Comparison of ENCODE assay signal across 9 mouse cellular contexts in genomic region chr16:38321452-38321935, GRCm38 (mm10). TPM values are rescaled to one million over a fixed set of nuclear protein-coding genes. Genes with fewer than 3 reads are reported as not detected.
DNase-seq lines count a peak whose midpoint lies in the region; ATAC-seq and TF ChIP-seq lines count a peak whose summit lies in the region.
"Had no signal": no experiment of that assay in that cellular context is flagged by ENCODE, and none has a peak within 500 bp of the region (broad histone marks: within the 10 kb centered on the region; RNA-seq: fewer than 3 reads in every experiment).

No protein-coding gene starts in this region.

- ATAC-seq in embryonic facial prominence, embryonic 13.5 days (ENCODE audit: insufficient number of reproducible peaks, insufficient read depth, low FRiP score, low TSS enrichment, low read depth), result no peak

- no peaks in the 10 kb centered on the region for H3K79me2 ChIP-seq in CH12.LX (replicated peaks; ENCODE audit: control insufficient read depth, extremely low read depth, insufficient read depth, poor library complexity, severe bottlenecking)

- no peak overlapping the region for H3K9ac ChIP-seq in CH12.LX (ENCODE audit: insufficient read depth, low read depth)
- no peak overlapping the region for H3K9ac ChIP-seq in embryonic facial prominence, embryonic 13.5 days

- no peaks in the 10 kb centered on the region for H3K9me3 ChIP-seq in CH12.LX (replicated peaks; ENCODE audit: low read length)
- no peaks in the 10 kb centered on the region for H3K9me3 ChIP-seq in embryonic facial prominence, embryonic 13.5 days

- peak overlapping the region; percentile 37 for H3K4me2 ChIP-seq in CH12.LX (ENCODE audit: insufficient read depth, low read depth, poor library complexity, severe bottlenecking)
- peak overlapping the region; percentile 51 for H3K4me2 ChIP-seq in embryonic facial prominence, embryonic 13.5 days

- no peak overlapping the region for H3K27ac ChIP-seq in CH12.LX (ENCODE audit: insufficient read depth, low read depth)
- H3K27ac ChIP-seq in embryonic facial prominence, embryonic 13.5 days, result no peak overlapping the region
- H3K27ac ChIP-seq in olfactory bulb, adult 2 months (ENCODE audit: insufficient read depth, low read depth, low read length), result no peak overlapping the region

- peak; percentile 69 for TF ChIP-seq EP300 in CH12.LX (IDR thresholded peaks at IDR 0.05; ENCODE audit: low read length)

- peak; percentile 47 to 87; a peak in 3 of 4 replicates for TF ChIP-seq CTCF in CH12.LX (conservative IDR thresholded peaks at IDR 0.05 in 1 of 2, IDR thresholded peaks at IDR 0.05 in 1 of 2; ENCODE audit: low read depth in 2 of 2, low read length in 2 of 2)
- TF ChIP-seq CTCF in lung, adult 2 months (IDR thresholded peaks at IDR 0.05; ENCODE audit: insufficient read depth, low read length), result peak; percentile 68
- TF ChIP-seq CTCF in olfactory bulb, adult 2 months (IDR thresholded peaks at IDR 0.05; ENCODE audit: insufficient read depth, low read depth, low read length), result peak; percentile 31; the same call in 1 of the 2 replicates

- dilution Hi-C loops in CH12.LX (cut with MboI; ENCODE audit: extremely low pct_ligation_motif_present, extremely low pct_unique_long_range_greater_than_20kb, low sequenced_read_pairs), result no loop called here

- peak; percentile 57 for TF ChIP-seq RAD21 in CH12.LX (IDR thresholded peaks at IDR 0.05; ENCODE audit: low read depth, low read length)

- WGBS in embryonic facial prominence, embryonic 13.5 days, result 27% methylated on average over 15 of the region's 17 CpGs
- WGBS in lung, adult 2 months, result 32% methylated on average over 17 of the region's 17 CpGs
- 22% methylated on average over 17 of the region's 17 CpGs for WGBS in olfactory bulb, adult 2 months

- in situ Hi-C loops in CH12.LX (cut with MboI; ENCODE audit: low pct_ligation_motif_present, low pct_unique_long_range_greater_than_20kb, low sequenced_read_pairs), result no loop called here

- peaks cover 9 to 13% of the 10 kb centered on the region in 2 experiments; a peak in 3 of 4 replicates for H3K4me1 ChIP-seq in CH12.LX (ENCODE audit: control insufficient read depth in 1 of 2, insufficient read depth in 2 of 2)
- no peaks in the 10 kb centered on the region for H3K4me1 ChIP-seq in embryonic facial prominence, embryonic 13.5 days
- no peaks in the 10 kb centered on the region for H3K4me1 ChIP-seq in lung, adult 2 months (ENCODE audit: control insufficient read depth, insufficient read depth, low read length)
- peaks cover 3% of the 10 kb centered on the region for H3K4me1 ChIP-seq in olfactory bulb, adult 2 months (ENCODE audit: control insufficient read depth, insufficient read depth, low read length)

- no peaks in the 10 kb centered on the region for H3K27me3 ChIP-seq in CH12.LX (replicated peaks)
- no peaks in the 10 kb centered on the region for H3K27me3 ChIP-seq in embryonic facial prominence, embryonic 13.5 days

- peak; percentile 95 for DNase-seq in CH12.LX (ENCODE audit: extremely low read depth)
- peak; percentile 37 for DNase-seq in adrenal gland, postnatal 25 days
- DNase-seq in heart, postnatal 36 days, result peak; percentile 27 to 43
- DNase-seq in layer of hippocampus, adult 8-10 months (ENCODE audit: low spot score in 2 of 2), result peak; percentile 15 to 57
- DNase-seq in lung, adult 2 months, result peak; percentile 26
- DNase-seq in ovary, postnatal 14 days (ENCODE audit: low spot score), result no peak

- H3K4me3 ChIP-seq in CH12.LX (replicated peaks in 1 of 3; ENCODE audit: low read depth in 2 of 3, low read length in 2 of 3, poor library complexity in 1 of 3), result no peak overlapping the region
- H3K4me3 ChIP-seq in embryonic facial prominence, embryonic 13.5 days, result peak overlapping the region; percentile 21
- no peak overlapping the region for H3K4me3 ChIP-seq in lung, adult 2 months (replicated peaks; ENCODE audit: extremely low read depth, low read depth, low read length)
- peak overlapping the region; percentile 43 for H3K4me3 ChIP-seq in olfactory bulb, adult 2 months (ENCODE audit: insufficient read depth, low read depth, low read length)

- no peak for TF ChIP-seq POLR2A in CH12.LX (IDR thresholded peaks at IDR 0.05; ENCODE audit: low read depth, low read length)
- no peak for TF ChIP-seq POLR2A in lung, adult 2 months (IDR thresholded peaks at IDR 0.05; ENCODE audit: borderline replicate concordance, extremely low read depth, low read depth, low read length)
- no peak for TF ChIP-seq POLR2A in olfactory bulb, adult 2 months (IDR thresholded peaks at IDR 0.05; ENCODE audit: insufficient read depth, low read depth, low read length)

- H3K36me3 ChIP-seq in CH12.LX (replicated peaks in 1 of 2; ENCODE audit: control insufficient read depth in 1 of 2, insufficient read depth in 1 of 2, low read length in 1 of 2), result no peaks in the 10 kb centered on the region
- H3K36me3 ChIP-seq in embryonic facial prominence, embryonic 13.5 days, result no peaks in the 10 kb centered on the region

- intact Hi-C loops in heart, postnatal 36 days (cut with DNase I), result no loop called here

TF ChIP-seq in CH12.LX, 34 proteins besides CTCF, POLR2A, EP300 and RAD21 (continues in another document):
- TF ChIP-seq ELF1 (IDR thresholded peaks at IDR 0.05; ENCODE audit: low read depth, low read length), result peak; percentile 59; the same call in 1 of the 2 replicates
- 0 out of 2 replicates have a peak, but pooled peaks have one; percentile 64 for TF ChIP-seq MXI1 (IDR thresholded peaks at IDR 0.05; ENCODE audit: low read depth, low read length)
- TF ChIP-seq JUN (IDR thresholded peaks at IDR 0.05; ENCODE audit: insufficient read depth, low read depth, low read length), result peak; percentile 82
- peak; percentile 95 for TF ChIP-seq IRF4 (IDR thresholded peaks at IDR 0.05; ENCODE audit: low read depth, low read length)
- TF ChIP-seq NRF1 (IDR thresholded peaks at IDR 0.05; ENCODE audit: low read depth, low read length), result peak; percentile 40; the same call in 1 of the 2 replicates
- peak; percentile 94 for TF ChIP-seq MAFK (IDR thresholded peaks at IDR 0.05; ENCODE audit: insufficient replicate concordance, low read length)
- TF ChIP-seq ZC3H11A (IDR thresholded peaks at IDR 0.05; ENCODE audit: low read depth, low read length), result no peak
- TF ChIP-seq ZNF384 (IDR thresholded peaks at IDR 0.05; ENCODE audit: low read depth, low read length), result peak; percentile 44; the same call in 1 of the 2 replicates
- no peak for TF ChIP-seq MAX (IDR thresholded peaks at IDR 0.05; ENCODE audit: low read length)

RNA-seq across cellular contexts. Expression of gene Maats1, which starts 20.4 kb away (rescaled TPM):
- total RNA-seq in CH12.LX (2012; rRNA removed) (3.9 TPM in 2 replicates), CH12.LX (2014; rRNA removed) (1.7 and 1.9 TPM in 2 replicates)
- polyA plus RNA-seq in CH12.LX (2012; ENCODE audit: insufficient read length, low read depth), result 2.0 and 2.9 TPM in 2 replicates
- 0.36 and 0.48 TPM in 2 replicates for total RNA-seq in adrenal gland, postnatal 25 days (2021)
- polyA plus RNA-seq in embryonic facial prominence, embryonic 13.5 days (2015; fragmentation: Nextera tagmentation; extraction: Ambion mirVana), result 0.08 and 0.52 TPM in 2 replicates
- total RNA-seq in heart, postnatal 36 days (2021), result not detected
- total RNA-seq in layer of hippocampus, adult 8-10 months (2022), result 1 to 10 TPM; 1.3 to 2.0 (median 1.6) TPM
- polyA plus RNA-seq in lung, adult 2 months (2012; rRNA removed), result 1.7 and 2.5 TPM in 2 replicates
- polyA plus RNA-seq in olfactory bulb, adult 2 months (2012; ENCODE audit: insufficient read depth, insufficient read length, low replicate concordance, missing spikeins), result not detected in 2 replicates

RNA-seq across cellular contexts. Expression of gene Cox17, which starts 25.3 kb away (rescaled TPM):
- total RNA-seq in CH12.LX (2012; rRNA removed) (643 and 706 TPM in 2 replicates), CH12.LX (2014; rRNA removed) (410 and 438 TPM in 2 replicates)
- polyA plus RNA-seq in CH12.LX (2012; ENCODE audit: insufficient read length, low read depth), result 533 and 622 TPM in 2 replicates
- 271 and 273 TPM in 2 replicates for total RNA-seq in adrenal gland, postnatal 25 days (2021)
- polyA plus RNA-seq in embryonic facial prominence, embryonic 13.5 days (2015; fragmentation: Nextera tagmentation; extraction: Ambion mirVana), result 104 and 105 TPM in 2 replicates
- total RNA-seq in heart, postnatal 36 days (2021), result 100 to 1,000 TPM; 313 to 334 TPM
- 100 to 1,000 TPM in 2 of 4 experiments, 10 to 100 TPM in 2; 88.2 to 142 (median 116) TPM for total RNA-seq in layer of hippocampus, adult 8-10 months (2022)
- polyA plus RNA-seq in lung, adult 2 months (2012; rRNA removed), result 63.2 and 64.6 TPM in 2 replicates
- not detected in 2 replicates for polyA plus RNA-seq in olfactory bulb, adult 2 months (2012; ENCODE audit: insufficient read depth, insufficient read length, low replicate concordance, missing spikeins)

RNA-seq across cellular contexts. Expression of gene Gm21987, which starts 25.3 kb away (rescaled TPM):
- total RNA-seq in CH12.LX (2012; rRNA removed) (0.42 TPM in 1 of 2 replicates, not detected in the other), CH12.LX (2014; rRNA removed) (not detected in 2 replicates)
- 0.87 TPM in 1 of 2 replicates, not detected in the other for polyA plus RNA-seq in CH12.LX (2012; ENCODE audit: insufficient read length, low read depth)
- total RNA-seq in adrenal gland, postnatal 25 days (2021), result not detected in 2 replicates
- polyA plus RNA-seq in embryonic facial prominence, embryonic 13.5 days (2015; fragmentation: Nextera tagmentation; extraction: Ambion mirVana), result not detected in 2 replicates
- not detected for total RNA-seq in heart, postnatal 36 days (2021)
- 1 to 10 TPM in 2 of 4 experiments, not detected in 2; 1.1 to 4.7 TPM for total RNA-seq in layer of hippocampus, adult 8-10 months (2022)
- polyA plus RNA-seq in lung, adult 2 months (2012; rRNA removed), result not detected in 2 replicates
- polyA plus RNA-seq in olfactory bulb, adult 2 months (2012; ENCODE audit: insufficient read depth, insufficient read length, low replicate concordance, missing spikeins), result not detected in 2 replicates
- polyA plus RNA-seq: liver, embryonic 16.5 days had no signal

RNA-seq across cellular contexts. Expression of gene Nr1i2, which starts 26.9 kb away (rescaled TPM):
- total RNA-seq in CH12.LX (2012; rRNA removed), result not detected in 2 replicates
- not detected in 2 replicates for total RNA-seq in CH12.LX (2014; rRNA removed)
- polyA plus RNA-seq in CH12.LX (2012; ENCODE audit: insufficient read length, low read depth), result not detected in 2 replicates
- not detected in 2 replicates for total RNA-seq in adrenal gland, postnatal 25 days (2021)
- polyA plus RNA-seq in embryonic facial prominence, embryonic 13.5 days (2015; fragmentation: Nextera tagmentation; extraction: Ambion mirVana), result 0.10 TPM in 1 of 2 replicates, not detected in the other
- not detected for total RNA-seq in heart, postnatal 36 days (2021)
- total RNA-seq in layer of hippocampus, adult 8-10 months (2022), result not detected
- polyA plus RNA-seq in lung, adult 2 months (2012; rRNA removed), result 0.63 and 0.66 TPM in 2 replicates
- polyA plus RNA-seq in olfactory bulb, adult 2 months (2012; ENCODE audit: insufficient read depth, insufficient read length, low replicate concordance, missing spikeins), result not detected in 2 replicates

RNA-seq across cellular contexts. Expression of gene Popdc2, which starts 40.5 kb away (rescaled TPM):
- 1.0 and 3.6 TPM in 2 replicates for total RNA-seq in CH12.LX (2012; rRNA removed)
- 0.17 and 0.30 TPM in 2 replicates for total RNA-seq in CH12.LX (2014; rRNA removed)
- 0.35 and 1.1 TPM in 2 replicates for polyA plus RNA-seq in CH12.LX (2012; ENCODE audit: insufficient read length, low read depth)
- total RNA-seq in adrenal gland, postnatal 25 days (2021), result 1.5 TPM in 2 replicates
- polyA plus RNA-seq in embryonic facial prominence, embryonic 13.5 days (2015; fragmentation: Nextera tagmentation; extraction: Ambion mirVana), result 1.6 and 2.1 TPM in 2 replicates
- total RNA-seq in heart, postnatal 36 days (2021), result 100 to 1,000 TPM; 442 to 516 TPM
- 1 to 10 TPM in 1 of 4 experiments, under 1 TPM in 3; 0.31 to 1.3 (median 0.49) TPM for total RNA-seq in layer of hippocampus, adult 8-10 months (2022)
- polyA plus RNA-seq in lung, adult 2 months (2012; rRNA removed), result 20.4 and 30.9 TPM in 2 replicates
- polyA plus RNA-seq in olfactory bulb, adult 2 months (2012; ENCODE audit: insufficient read depth, insufficient read length, low replicate concordance, missing spikeins), result not detected in 2 replicates

Comparison
In these comparisons a context has a peak if more than half of its experiments do, and no peak if none do; other contexts are left out.
1. H3K4me3 ChIP-seq: peak in embryonic facial prominence, embryonic 13.5 days (single experiment) and olfactory bulb, adult 2 months (single experiment); none in CH12.LX (0 of 3) and lung, adult 2 months (single experiment).
2. Peak in every context shown above with its lines, with median percentiles within 50 percentile points of each other: CTCF ChIP-seq.